Mouse (Mus musculus) cerebellum, adult (tissue): ENCODE measurements around the gene Bcl2l10.

Experiments used
- ATAC-seq: cut with Nextera tagmentation; 2 replicates; pipeline ENCODE4 v1.9.2; 2017; ENCODE audit warnings: mild to moderate bottlenecking, moderate library complexity, mixed read lengths; ENCODE audit not compliant: insufficient number of reproducible peaks, low FRiP score, low TSS enrichment

Gene Bcl2l10

GRCm38 (mm10) chr9:75347458-75347857 is at the start of gene Bcl2l10:
Gene Bcl2l10, plus strand, starts transcription at chr9:75347758.
- ATAC-seq: no peak

GRCm38 (mm10) chr9:75299342-75299741 is 48.2 kb upstream of the Bcl2l10 start:
- no peak for ATAC-seq

- no peak for ATAC-seq
Measured at GRCm38 (mm10) chr9:75303033-75303432, 44.5 kb upstream of the Bcl2l10 start.

DNA sequence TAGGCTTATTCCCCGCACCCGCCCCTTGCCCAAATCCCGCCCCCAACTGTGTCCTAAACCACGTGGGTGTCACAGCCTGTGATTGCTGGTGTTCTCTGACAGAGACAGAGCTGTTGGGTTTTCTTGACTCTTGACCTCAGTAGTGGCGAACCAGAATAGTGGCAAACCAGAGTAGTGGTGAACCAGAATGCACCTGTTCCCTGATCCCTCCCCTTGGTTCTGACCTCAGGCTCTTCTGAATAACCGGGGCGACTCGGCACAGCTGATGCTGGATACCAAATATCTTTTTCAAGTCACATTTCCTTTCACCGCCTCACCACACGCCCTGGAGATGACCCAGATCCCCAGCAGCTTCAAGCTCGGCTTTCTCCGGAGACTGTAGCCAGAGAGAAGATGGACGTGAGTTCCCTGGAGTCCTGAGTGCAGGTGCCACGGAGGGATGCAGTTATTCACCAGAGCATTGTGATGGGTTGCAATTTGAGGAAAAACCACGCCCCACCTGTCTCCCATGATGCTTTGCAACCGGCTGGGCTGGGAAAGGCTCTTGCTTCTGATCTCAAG is 43.8 kb upstream of the Bcl2l10 start:
- no peak for ATAC-seq

- no peak for ATAC-seq
Measured at GRCm38 (mm10) chr9:75304286-75304685, 43.3 kb upstream of the Bcl2l10 start.

GRCm38 (mm10) chr9:75306126-75306898 is 41.2 kb upstream of the Bcl2l10 start, which contains the start of gene Gnb5:
Gene Gnb5, plus strand, starts transcription at chr9:75306288.
- peak; percentile 81 for ATAC-seq

- no peak for ATAC-seq
Measured at GRCm38 (mm10) chr9:75307015-75307414, 40.5 kb upstream of the Bcl2l10 start.

GRCm38 (mm10) chr9:75308621-75309020 is 38.9 kb upstream of the Bcl2l10 start:
- ATAC-seq: no peak

GRCm38 (mm10) chr9:75312008-75312407 is 35.5 kb upstream of the Bcl2l10 start:
- no peak for ATAC-seq

DNA sequence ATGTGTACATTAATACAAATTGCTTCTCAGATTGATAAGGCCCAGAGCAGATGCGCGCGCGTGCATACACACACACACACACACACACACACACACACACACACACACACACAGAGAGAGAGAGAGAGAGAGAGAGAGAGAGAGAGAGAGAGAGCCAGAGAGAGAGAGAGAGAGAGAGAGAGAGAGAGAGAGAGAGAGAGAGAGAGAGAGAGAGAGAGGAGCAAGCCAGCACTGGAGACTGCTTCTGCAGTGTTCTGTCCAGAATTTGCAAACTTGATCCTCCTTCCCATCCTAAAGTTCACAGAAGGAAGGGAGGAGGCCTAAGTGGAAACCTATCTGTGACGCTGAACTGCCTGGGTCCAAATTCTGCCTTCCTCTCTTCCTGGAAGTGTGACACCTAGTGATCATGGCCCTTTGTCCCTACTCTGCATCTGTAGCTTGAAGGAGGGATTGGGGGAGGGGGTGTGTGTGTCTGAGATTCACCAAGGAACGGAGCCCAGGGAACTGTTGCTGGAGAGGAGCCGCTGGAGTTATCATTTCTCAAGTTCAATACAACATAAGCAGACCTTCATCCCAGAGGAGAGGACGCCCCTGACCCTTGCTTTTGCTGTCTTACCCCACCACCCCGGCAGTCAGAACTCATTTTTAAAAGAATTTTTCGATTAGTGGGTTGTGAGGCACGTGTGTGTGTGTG is 34.3 kb upstream of the Bcl2l10 start:
- ATAC-seq: no peak

GRCm38 (mm10) chr9:75313832-75314516 is 33.6 kb upstream of the Bcl2l10 start:
- peak; percentile 71 for ATAC-seq

DNA sequence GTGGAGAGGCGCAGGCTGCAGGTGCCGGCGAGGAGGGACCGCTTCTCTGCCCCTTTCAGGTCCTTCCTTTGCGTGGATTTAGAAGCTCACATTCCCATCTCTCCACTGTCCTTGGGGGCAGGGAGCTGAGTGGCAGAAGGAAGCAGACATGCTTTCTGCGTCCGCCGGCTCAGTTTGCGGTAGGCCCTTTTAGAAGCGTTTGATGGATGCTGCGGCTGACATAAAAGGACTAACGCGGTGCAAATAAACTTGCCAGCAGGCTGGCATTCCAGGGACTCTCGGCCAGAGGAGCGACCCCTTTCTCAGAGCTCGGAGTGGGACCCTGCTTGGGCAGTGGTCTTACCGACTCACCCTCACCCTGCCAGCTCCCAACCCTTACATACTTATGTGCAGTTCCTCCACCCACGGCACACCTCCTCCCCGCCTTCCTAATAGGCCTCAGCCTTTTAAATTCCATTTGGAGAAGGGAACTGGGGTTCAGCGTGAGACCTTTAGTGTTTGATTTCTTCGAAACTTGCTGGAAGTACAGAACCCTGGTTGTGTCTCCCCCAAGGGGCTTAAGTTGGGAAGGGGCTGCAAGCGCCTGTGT is 32.9 kb upstream of the Bcl2l10 start:
- 0 out of 2 replicates have a peak, but pooled peaks have one; percentile 12 for ATAC-seq

DNA sequence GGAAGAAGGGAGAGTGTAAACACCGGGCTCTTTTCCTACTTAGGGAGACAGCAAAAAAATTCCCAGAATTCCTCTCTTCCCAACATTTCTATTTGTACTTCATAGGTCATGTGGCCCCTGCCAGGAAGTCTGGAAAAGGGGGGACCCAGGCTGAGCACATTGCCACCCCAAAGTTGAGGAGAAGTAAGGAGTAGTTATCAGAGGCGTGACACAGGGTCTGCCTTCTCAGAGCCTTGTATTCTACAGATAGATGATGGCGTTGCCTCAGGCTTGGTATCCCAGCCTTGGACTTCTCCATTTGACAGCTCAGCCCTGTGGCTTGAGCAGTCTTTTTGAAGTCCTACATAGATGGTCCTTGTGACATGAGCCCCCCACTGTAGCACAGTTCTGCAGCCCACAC is 32.3 kb upstream of the Bcl2l10 start:
- ATAC-seq: no peak

GRCm38 (mm10) chr9:75316771-75317170 is 30.8 kb upstream of the Bcl2l10 start:
- no peak for ATAC-seq

DNA sequence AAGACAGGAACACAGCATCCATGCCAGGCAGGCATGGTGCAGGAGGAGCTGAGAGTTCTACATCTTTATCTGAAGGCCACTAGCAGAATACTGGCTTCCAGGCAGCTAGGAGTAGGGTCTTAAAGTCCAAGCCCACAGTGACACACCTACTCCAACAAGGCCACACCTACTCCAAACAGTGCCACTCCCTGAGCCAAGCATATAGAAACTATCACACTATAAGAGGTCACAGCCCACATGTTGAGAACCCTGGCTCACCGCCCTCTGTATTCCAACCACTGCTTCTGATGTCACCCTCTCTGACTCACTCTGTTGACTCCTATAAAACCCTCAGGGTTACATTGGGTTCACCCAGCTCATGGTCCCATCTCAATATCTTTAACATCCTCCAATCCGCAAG is 29.4 kb upstream of the Bcl2l10 start:
- ATAC-seq: no peak

DNA sequence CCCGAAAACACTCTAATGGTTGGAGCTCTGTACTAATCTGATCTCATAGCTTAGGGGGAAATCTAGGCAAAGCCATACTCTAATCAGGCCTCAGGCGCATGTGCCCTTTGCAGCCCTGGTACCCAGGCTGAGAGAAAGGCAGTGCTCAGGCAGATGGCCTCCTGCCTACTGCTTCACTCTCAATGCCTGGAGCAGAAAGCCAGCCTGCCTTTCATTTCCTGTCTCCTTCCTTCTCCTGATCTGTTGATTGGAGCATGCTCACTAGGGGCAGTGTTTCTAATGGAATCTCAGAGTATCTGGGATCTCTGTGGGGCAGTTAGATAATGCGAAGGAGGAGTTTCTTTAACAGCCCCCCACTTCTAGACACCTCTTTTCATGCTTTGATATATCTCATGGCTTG is 28.2 kb upstream of the Bcl2l10 start:
- peak; percentile 59; the same call in 1 of the 2 replicates for ATAC-seq

GRCm38 (mm10) chr9:75322099-75322885 is 25.3 kb upstream of the Bcl2l10 start:
- ATAC-seq: peak; percentile 85

- no peak for ATAC-seq
Measured at GRCm38 (mm10) chr9:75328047-75328446, 19.5 kb upstream of the Bcl2l10 start.

DNA sequence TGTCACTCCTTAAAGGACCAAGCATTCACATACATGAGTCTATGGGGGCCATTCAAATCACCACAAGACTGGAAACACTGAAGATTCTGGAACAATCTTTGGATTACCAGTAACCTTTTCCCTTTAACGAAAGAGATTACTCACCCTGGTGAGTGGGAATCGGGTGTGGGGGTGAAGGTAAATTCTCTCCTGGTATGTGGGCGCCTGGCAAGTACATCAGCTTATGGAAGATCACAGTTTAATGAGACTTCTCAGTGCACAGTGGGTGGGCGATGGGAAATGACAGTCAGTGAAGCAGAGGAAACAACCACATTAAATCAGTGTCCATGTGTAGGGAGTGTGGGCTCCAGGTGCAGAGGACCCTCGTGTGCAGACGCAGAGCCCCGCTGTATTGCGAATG is 16.7 kb upstream of the Bcl2l10 start:
- ATAC-seq: no peak

GRCm38 (mm10) chr9:75334440-75334839 is 13.1 kb upstream of the Bcl2l10 start:
- ATAC-seq: no peak
